Comparison of ENCODE assay signal across 8 mouse cellular contexts in the genomic region with DNA sequence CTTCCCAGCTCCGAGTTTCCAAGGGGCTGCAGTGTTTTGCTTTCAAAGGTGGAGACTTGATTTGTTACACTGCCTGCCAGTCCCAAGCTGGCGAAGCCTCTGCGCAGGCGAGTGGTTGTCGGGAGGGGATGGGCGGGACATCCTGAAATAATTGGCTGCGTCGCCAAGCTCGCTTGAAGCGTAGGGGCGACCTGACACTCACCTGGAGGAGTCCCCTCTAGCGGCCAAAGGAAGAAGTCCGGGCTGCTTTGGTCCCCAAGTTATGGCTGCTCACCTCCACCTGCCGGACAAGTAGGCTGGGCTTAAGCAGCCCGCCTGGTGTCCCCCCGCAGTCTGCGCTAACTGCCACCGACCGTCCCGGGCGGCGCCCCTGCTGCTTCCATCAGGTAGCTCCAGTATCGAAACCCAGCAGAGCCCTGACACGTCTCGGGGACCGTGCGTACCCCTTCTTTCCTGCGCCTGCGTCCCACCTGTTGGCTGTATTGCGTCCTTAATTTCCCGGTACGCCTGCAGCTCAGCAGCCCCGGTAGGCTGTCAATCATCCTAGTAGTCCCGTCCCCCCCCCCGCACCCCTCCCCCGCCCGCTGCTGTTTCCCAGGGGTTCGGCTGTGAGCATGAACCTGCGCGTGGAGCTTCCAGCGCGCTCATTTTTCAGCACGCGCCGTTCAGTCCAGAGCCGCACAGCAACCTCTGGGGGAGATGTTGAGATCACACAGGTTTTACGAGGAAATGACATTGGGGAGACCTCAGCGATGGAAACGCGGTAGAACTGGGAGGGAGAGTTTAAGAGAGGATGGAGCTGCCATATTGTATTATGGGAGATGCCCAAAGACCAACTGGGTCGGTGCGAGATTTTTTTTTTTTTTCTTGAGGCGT. TPM values are rescaled to one million over a fixed set of nuclear protein-coding genes. Genes with fewer than 3 reads are reported as not detected.
DNase-seq lines count a peak whose midpoint lies in the region; ATAC-seq and TF ChIP-seq lines count a peak whose summit lies in the region.

A gene (plus strand): TSS at position 270 of the 876 bp plus-strand sequence.
A gene (minus strand): TSS at position 518 of the 876 bp plus-strand sequence.

- peaks cover 7% of the 10 kb centered on the region; the same call in 1 of the 2 replicates for H3K36me3 ChIP-seq in heart, embryonic 14.5 days (ENCODE audit: control insufficient read depth, insufficient read depth, low read length)
- H3K36me3 ChIP-seq in liver, embryonic 13.5 days = peaks cover 9% of the 10 kb centered on the region
- no peaks in the 10 kb centered on the region for H3K36me3 ChIP-seq in neural tube, embryonic 11.5 days (ENCODE audit: control insufficient read depth, insufficient read depth, low read length)
- H3K36me3 ChIP-seq in stomach, postnatal 0 days (ENCODE audit: control insufficient read depth, insufficient read depth, low read length) = peaks cover 3% of the 10 kb centered on the region; the same call in 1 of the 2 replicates

- peak; percentile 95 for ATAC-seq in CD4-positive, CD25-positive, alpha-beta regulatory T cell, adult 4 months
- peak; percentile 95 for ATAC-seq in heart, embryonic 14.5 days (ENCODE audit: insufficient number of reproducible peaks, insufficient read depth, low FRiP score, low read depth)
- ATAC-seq in liver, embryonic 13.5 days (ENCODE audit: low read depth) = peak; percentile 99
- ATAC-seq in neural tube, embryonic 11.5 days (ENCODE audit: insufficient read depth, low FRiP score, low TSS enrichment) = peak; percentile 88
- ATAC-seq in stomach, postnatal 0 days (ENCODE audit: low FRiP score, low TSS enrichment) = peak; percentile 95

- H3K4me1 ChIP-seq in heart, embryonic 14.5 days (ENCODE audit: control insufficient read depth in 2 of 2, insufficient read depth in 2 of 2, low read length in 2 of 2) = peaks cover 7 to 11% of the 10 kb centered on the region in 2 experiments; a peak in 3 of 4 replicates
- H3K4me1 ChIP-seq in liver, embryonic 13.5 days (replicated peaks) = peaks cover 43% of the 10 kb centered on the region
- H3K4me1 ChIP-seq in neural tube, embryonic 11.5 days (ENCODE audit: control insufficient read depth, insufficient read depth, low read length) = peaks cover 2% of the 10 kb centered on the region; the same call in 1 of the 2 replicates
- H3K4me1 ChIP-seq in stomach, postnatal 0 days (replicated peaks; ENCODE audit: control insufficient read depth, insufficient read depth) = no peaks in the 10 kb centered on the region

- H3K27me3 ChIP-seq in heart, embryonic 14.5 days (ENCODE audit: control insufficient read depth, insufficient read depth, low read length) = no peaks in the 10 kb centered on the region
- no peaks in the 10 kb centered on the region for H3K27me3 ChIP-seq in liver, embryonic 13.5 days
- H3K27me3 ChIP-seq in neural tube, embryonic 11.5 days (ENCODE audit: control insufficient read depth, insufficient read depth, low read length) = no peaks in the 10 kb centered on the region
- H3K27me3 ChIP-seq in stomach, postnatal 0 days (ENCODE audit: control insufficient read depth, insufficient read depth, low read length) = no peaks in the 10 kb centered on the region

- no peaks in the 10 kb centered on the region for H3K9me3 ChIP-seq in heart, embryonic 14.5 days (ENCODE audit: control insufficient read depth, low read length)
- H3K9me3 ChIP-seq in liver, embryonic 13.5 days (replicated peaks) = no peaks in the 10 kb centered on the region
- no peaks in the 10 kb centered on the region for H3K9me3 ChIP-seq in neural tube, embryonic 11.5 days (ENCODE audit: control insufficient read depth, low read length)
- H3K9me3 ChIP-seq in stomach, postnatal 0 days (ENCODE audit: control insufficient read depth, low read length) = no peaks in the 10 kb centered on the region

- TF ChIP-seq EP300 in stomach, postnatal 0 days (optimal IDR thresholded peaks at IDR 0.05) = no peak

- H3K9ac ChIP-seq in heart, embryonic 14.5 days (ENCODE audit: low read length) = peak within 1 kb of the TSS; percentile 75
- peak within 1 kb of the TSS; percentile 79 for H3K9ac ChIP-seq in liver, embryonic 13.5 days
- H3K9ac ChIP-seq in neural tube, embryonic 11.5 days (ENCODE audit: low read length) = peak within 1 kb of the TSS; percentile 8
- peak within 1 kb of the TSS; percentile 67 for H3K9ac ChIP-seq in stomach, postnatal 0 days (ENCODE audit: low read length)

- peak; percentile 85 for DNase-seq in c-Kit-negative CD71-positive TER-119-positive erythroid progenitor cells, embryonic 14.5 days (ENCODE audit: low read depth, low spot score)
- DNase-seq in fibroblast of lung, adult 2 months (ENCODE audit: low read depth) = peak; percentile 80
- peak; percentile 96 for DNase-seq in kidney, postnatal 14 days
- peak; percentile 79 for DNase-seq in liver, embryonic 13.5 days
- DNase-seq in neural tube, embryonic 11.5 days (ENCODE audit: low spot score) = peak; percentile 90
- peak; percentile 96 for DNase-seq in stomach, postnatal 0 days (ENCODE audit: low spot score)

- WGBS in heart, embryonic 14.5 days = 2% methylated on average over 53 of the region's 53 CpGs
- WGBS in liver, embryonic 13.5 days (ENCODE audit: insufficient replicate concordance) = under 1% methylated on average over 53 of the region's 53 CpGs
- WGBS in neural tube, embryonic 11.5 days = under 1% methylated on average over 53 of the region's 53 CpGs
- WGBS in stomach, postnatal 0 days = 1% methylated on average over 53 of the region's 53 CpGs

- H3K4me2 ChIP-seq in heart, embryonic 14.5 days (ENCODE audit: low read length) = peak within 1 kb of the TSS; percentile 95
- peak within 1 kb of the TSS; percentile 94 for H3K4me2 ChIP-seq in liver, embryonic 13.5 days
- H3K4me2 ChIP-seq in neural tube, embryonic 11.5 days (ENCODE audit: low read depth) = peak within 1 kb of the TSS; percentile 97
- H3K4me2 ChIP-seq in stomach, postnatal 0 days (replicated peaks; ENCODE audit: low read depth) = peak within 1 kb of the TSS; percentile 95

- peak; percentile 78 for TF ChIP-seq CTCF in stomach, postnatal 0 days (IDR thresholded peaks at IDR 0.05; ENCODE audit: low read depth)

- 0 out of 4 replicates have a peak within 1 kb of the TSS, but pooled peaks of 1 of the 2 experiments have one; percentile 44 for H3K27ac ChIP-seq in heart, embryonic 14.5 days (replicated peaks in 1 of 2; ENCODE audit: control insufficient read depth in 1 of 2, insufficient read depth in 1 of 2, low read depth in 2 of 2, low read length in 2 of 2)
- peak within 1 kb of the TSS; percentile 75 for H3K27ac ChIP-seq in liver, embryonic 13.5 days
- no peak within 1 kb of the TSS for H3K27ac ChIP-seq in neural tube, embryonic 11.5 days (ENCODE audit: low read depth, low read length)
- peak within 1 kb of the TSS; percentile 87 for H3K27ac ChIP-seq in stomach, postnatal 0 days (replicated peaks)

- peak within 1 kb of the TSS; percentile 83 to 85 for H3K4me3 ChIP-seq in heart, embryonic 14.5 days (ENCODE audit: control insufficient read depth in 1 of 2, insufficient read depth in 1 of 2, low read depth in 1 of 2, low read length in 2 of 2)
- peak within 1 kb of the TSS; percentile 85 for H3K4me3 ChIP-seq in liver, embryonic 13.5 days (replicated peaks)
- peak within 1 kb of the TSS; percentile 62 for H3K4me3 ChIP-seq in neural tube, embryonic 11.5 days (ENCODE audit: low read depth, low read length)
- H3K4me3 ChIP-seq in stomach, postnatal 0 days (ENCODE audit: low read depth, low read length) = peak within 1 kb of the TSS; percentile 63

RNA-seq across cellular contexts. Expression of the first gene that starts in this region (rescaled TPM):
- not detected for polyA plus RNA-seq in CD4-positive, CD25-positive, alpha-beta regulatory T cell, adult 4 months (2017; shearing (Covaris generic))
- 0.15 and 0.70 TPM in 2 replicates for polyA plus RNA-seq in heart, embryonic 14.5 days (2014; fragmentation: Nextera tagmentation; extraction: Ambion mirVana)
- not detected in 2 replicates for polyA plus RNA-seq in liver, embryonic 13.5 days (2015; fragmentation: Nextera tagmentation; extraction: Ambion mirVana)
- 0.37 and 0.72 TPM in 2 replicates for polyA plus RNA-seq in neural tube, embryonic 11.5 days (2014; fragmentation: Nextera tagmentation; extraction: Ambion mirVana)
- 0.16 and 0.18 TPM in 2 replicates for polyA plus RNA-seq in stomach, postnatal 0 days (2015; fragmentation: Nextera tagmentation; extraction: Ambion mirVana)

RNA-seq across cellular contexts. Expression of the second gene that starts in this region (rescaled TPM):
- polyA plus RNA-seq in CD4-positive, CD25-positive, alpha-beta regulatory T cell, adult 4 months (2017; shearing (Covaris generic)) = 10 to 100 TPM; 11.6 to 15.8 TPM
- polyA plus RNA-seq in heart, embryonic 14.5 days (2014; fragmentation: Nextera tagmentation; extraction: Ambion mirVana) = 4.0 and 4.5 TPM in 2 replicates
- polyA plus RNA-seq in liver, embryonic 13.5 days (2015; fragmentation: Nextera tagmentation; extraction: Ambion mirVana) = 2.7 and 3.2 TPM in 2 replicates
- 2.1 and 4.4 TPM in 2 replicates for polyA plus RNA-seq in neural tube, embryonic 11.5 days (2014; fragmentation: Nextera tagmentation; extraction: Ambion mirVana)
- 3.8 and 5.3 TPM in 2 replicates for polyA plus RNA-seq in stomach, postnatal 0 days (2015; fragmentation: Nextera tagmentation; extraction: Ambion mirVana)

Comparison
In these comparisons a context has a peak if more than half of its experiments do, and no peak if none do; other contexts are left out.
1. H3K9ac ChIP-seq: peak in every context shown above with its lines; median percentile 79 in liver, embryonic 13.5 days; 75 in heart, embryonic 14.5 days; 67 in stomach, postnatal 0 days; 8 in neural tube, embryonic 11.5 days.